Mouse (Mus musculus): ENCODE measurements around the gene Stt3b. TPM values are rescaled to one million over a fixed set of nuclear protein-coding genes. Genes with fewer than 3 reads are reported as not detected.

Stt3b gene
- polyA plus RNA-seq, 1 experiment from 2014 or later: 83.6 TPM

- H3K4me3 ChIP-seq (replicated peaks; ENCODE audit: low read length): no peak overlapping the region
These were observed 31.4 kb upstream of the Stt3b start for GRCm38 (mm10) chr9:115341576-115341975.

GRCm38 (mm10) chr9:115340212-115340815, 30.1 kb upstream of the Stt3b start:
- Histone ChIP-seq H3K27ac (ENCODE audit: low read length) (no peak overlapping the region), H3K4me1 (ENCODE audit: control insufficient read depth, insufficient read depth, low read length) (no peaks in the 10 kb centered on the region), H3K4me3 (replicated peaks; ENCODE audit: low read length) (no peak overlapping the region), H3K36me3 (ENCODE audit: control insufficient read depth, insufficient read depth, low read length) (no peaks in the 10 kb centered on the region), H3K4me2 (ENCODE audit: low read depth, low read length) (no peak overlapping the region), H3K9ac (ENCODE audit: low read length) (no peak overlapping the region), H3K27me3 (ENCODE audit: control insufficient read depth, insufficient read depth, low read length) (no peaks in the 10 kb centered on the region), H3K9me3 (replicated peaks; ENCODE audit: control insufficient read depth, low read length) (no peaks in the 10 kb centered on the region)
- WGBS: 48% methylated on average over 12 of the region's 12 CpGs
- ATAC-seq (ENCODE audit: insufficient read depth, low FRiP score): no peak

More at GRCm38 (mm10) chr9:115341576-115341975, 31.4 kb upstream of the Stt3b start:
- no peak overlapping the region for H3K9ac ChIP-seq (ENCODE audit: low read length)
- no peaks in the 10 kb centered on the region for H3K4me1 ChIP-seq (ENCODE audit: control insufficient read depth, insufficient read depth, low read length)
- 79% methylated on average over 9 of the region's 9 CpGs for WGBS
- no peaks in the 10 kb centered on the region for H3K27me3 ChIP-seq (ENCODE audit: control insufficient read depth, insufficient read depth, low read length)
- H3K36me3 ChIP-seq (ENCODE audit: control insufficient read depth, insufficient read depth, low read length): no peaks in the 10 kb centered on the region
- H3K27ac ChIP-seq (ENCODE audit: low read length): no peak overlapping the region
- no peaks in the 10 kb centered on the region for H3K9me3 ChIP-seq (replicated peaks; ENCODE audit: control insufficient read depth, low read length)
- no peak for ATAC-seq (ENCODE audit: insufficient read depth, low FRiP score)
- no peak overlapping the region for H3K4me2 ChIP-seq (ENCODE audit: low read depth, low read length)

- Histone ChIP-seq H3K9me3 (replicated peaks; ENCODE audit: control insufficient read depth, low read length) (no peaks in the 10 kb centered on the region), H3K36me3 (ENCODE audit: control insufficient read depth, insufficient read depth, low read length) (no peaks in the 10 kb centered on the region), H3K27ac (ENCODE audit: low read length) (no peak overlapping the region), H3K4me3 (replicated peaks; ENCODE audit: low read length) (no peak overlapping the region), H3K9ac (ENCODE audit: low read length) (no peak overlapping the region), H3K4me1 (ENCODE audit: control insufficient read depth, insufficient read depth, low read length) (no peaks in the 10 kb centered on the region), H3K27me3 (ENCODE audit: control insufficient read depth, insufficient read depth, low read length) (no peaks in the 10 kb centered on the region), H3K4me2 (ENCODE audit: low read depth, low read length) (no peak overlapping the region)
- no peak for ATAC-seq (ENCODE audit: insufficient read depth, low FRiP score)
- 40% methylated on average over 6 of the region's 6 CpGs for WGBS
These were observed 28.6 kb upstream of the Stt3b start for GRCm38 (mm10) chr9:115338816-115339215.

- WGBS: 64% methylated on average over 12 of the region's 12 CpGs
- no peak for ATAC-seq (ENCODE audit: insufficient read depth, low FRiP score)
- Histone ChIP-seq H3K9me3 (replicated peaks; ENCODE audit: control insufficient read depth, low read length) (no peaks in the 10 kb centered on the region), H3K4me3 (replicated peaks; ENCODE audit: low read length) (no peak overlapping the region), H3K4me2 (ENCODE audit: low read depth, low read length) (no peak overlapping the region), H3K36me3 (ENCODE audit: control insufficient read depth, insufficient read depth, low read length) (no peaks in the 10 kb centered on the region), H3K9ac (ENCODE audit: low read length) (no peak overlapping the region), H3K4me1 (ENCODE audit: control insufficient read depth, insufficient read depth, low read length) (no peaks in the 10 kb centered on the region), H3K27me3 (ENCODE audit: control insufficient read depth, insufficient read depth, low read length) (no peaks in the 10 kb centered on the region), H3K27ac (ENCODE audit: low read length) (no peak overlapping the region)
These were observed 22.8 kb upstream of the Stt3b start for GRCm38 (mm10) chr9:115333016-115333415.

DNA sequence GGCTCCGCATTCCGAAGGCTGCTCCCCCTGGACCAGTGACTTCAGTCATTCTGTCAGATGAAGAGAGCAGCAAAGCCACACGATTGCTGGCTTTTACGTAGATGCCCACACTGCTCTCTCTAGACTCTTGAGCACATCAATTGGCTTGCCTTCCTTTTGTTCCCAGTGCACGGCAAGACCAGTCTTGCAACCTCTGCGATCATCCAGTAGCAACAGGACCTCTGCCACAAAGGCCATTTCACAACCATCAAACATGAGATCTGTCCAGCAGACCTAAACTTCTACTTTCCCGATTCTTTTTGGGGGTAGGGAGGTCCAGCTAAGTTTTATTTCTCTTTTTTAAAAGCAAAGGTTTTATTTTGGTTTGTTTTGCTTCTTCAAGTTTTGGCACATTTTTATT, 22.1 kb upstream of the Stt3b start:
- H3K4me2 ChIP-seq (ENCODE audit: low read depth, low read length): no peak overlapping the region
- WGBS: 77% methylated on average over 7 of the region's 7 CpGs
- no peaks in the 10 kb centered on the region for H3K4me1 ChIP-seq (ENCODE audit: control insufficient read depth, insufficient read depth, low read length)
- ATAC-seq (ENCODE audit: insufficient read depth, low FRiP score): no peak
- no peaks in the 10 kb centered on the region for H3K27me3 ChIP-seq (ENCODE audit: control insufficient read depth, insufficient read depth, low read length)
- H3K27ac ChIP-seq (ENCODE audit: low read length): no peak overlapping the region
- no peaks in the 10 kb centered on the region for H3K9me3 ChIP-seq (replicated peaks; ENCODE audit: control insufficient read depth, low read length)
- no peaks in the 10 kb centered on the region for H3K36me3 ChIP-seq (ENCODE audit: control insufficient read depth, insufficient read depth, low read length)
- no peak overlapping the region for H3K9ac ChIP-seq (ENCODE audit: low read length)
- H3K4me3 ChIP-seq (replicated peaks; ENCODE audit: low read length): no peak overlapping the region

DNA sequence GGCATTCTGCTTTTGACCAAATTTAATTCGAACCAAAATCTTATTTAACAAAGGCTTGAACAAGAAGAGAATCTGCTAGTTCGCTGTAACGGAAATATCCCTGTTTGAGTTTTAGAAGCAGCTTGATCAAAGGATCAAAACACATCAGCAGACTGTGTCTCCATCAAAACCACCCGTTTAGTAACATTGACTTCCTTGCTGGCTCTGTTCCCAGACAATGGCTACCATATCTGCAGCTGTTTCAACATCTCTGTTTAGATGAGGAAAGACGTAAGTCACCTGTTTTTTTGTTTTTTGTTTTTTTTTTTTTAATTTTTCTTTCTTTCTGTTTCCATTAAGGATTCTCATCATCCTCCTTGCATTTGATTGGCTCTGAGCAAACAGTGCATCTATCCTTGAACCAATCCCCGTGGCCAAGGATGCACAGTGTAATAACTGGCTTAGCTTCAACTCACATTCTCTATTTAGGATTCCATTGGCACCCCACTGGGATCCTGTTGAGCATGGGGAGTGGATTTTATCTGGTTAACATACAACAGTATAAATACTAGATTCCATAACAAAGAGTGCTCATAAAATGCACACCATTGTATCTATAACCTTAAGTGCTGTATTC, 20.7 kb upstream of the Stt3b start:
- no peaks in the 10 kb centered on the region for H3K27me3 ChIP-seq (ENCODE audit: control insufficient read depth, insufficient read depth, low read length)

DNA sequence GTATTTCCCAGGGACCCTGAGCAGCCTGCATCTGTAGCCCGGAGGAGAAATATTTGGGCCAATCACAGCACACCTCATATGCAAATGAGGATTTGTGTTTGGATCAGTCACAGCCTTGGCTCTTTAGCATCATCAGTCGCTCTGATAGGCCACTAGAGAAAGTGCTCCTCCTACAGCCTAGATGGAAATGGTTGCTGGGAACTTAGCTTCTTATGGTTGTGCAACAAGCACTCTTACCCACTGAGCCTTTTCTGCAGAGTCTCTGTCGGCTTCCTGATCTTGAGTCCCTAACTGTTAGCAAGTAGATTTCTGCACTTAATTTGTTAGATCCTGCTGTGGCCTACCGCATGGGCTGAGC, 16.3 kb upstream of the Stt3b start:
- no peak for ATAC-seq (ENCODE audit: insufficient read depth, low FRiP score)
- no peak overlapping the region for H3K4me3 ChIP-seq (replicated peaks; ENCODE audit: low read length)
- H3K27ac ChIP-seq (ENCODE audit: low read length): no peak overlapping the region
- H3K36me3 ChIP-seq (ENCODE audit: control insufficient read depth, insufficient read depth, low read length): no peaks in the 10 kb centered on the region
- H3K9me3 ChIP-seq (replicated peaks; ENCODE audit: control insufficient read depth, low read length): no peaks in the 10 kb centered on the region
- H3K4me1 ChIP-seq (ENCODE audit: control insufficient read depth, insufficient read depth, low read length): no peaks in the 10 kb centered on the region
- WGBS: 92% methylated on average over 4 of the region's 4 CpGs
- H3K27me3 ChIP-seq (ENCODE audit: control insufficient read depth, insufficient read depth, low read length): no peaks in the 10 kb centered on the region
- no peak overlapping the region for H3K9ac ChIP-seq (ENCODE audit: low read length)
- no peak overlapping the region for H3K4me2 ChIP-seq (ENCODE audit: low read depth, low read length)

More for the DNA sequence above, 20.7 kb upstream of the Stt3b start:
- Histone ChIP-seq H3K9ac (ENCODE audit: low read length) (no peak overlapping the region), H3K4me2 (ENCODE audit: low read depth, low read length) (no peak overlapping the region), H3K9me3 (replicated peaks; ENCODE audit: control insufficient read depth, low read length) (no peaks in the 10 kb centered on the region), H3K4me1 (ENCODE audit: control insufficient read depth, insufficient read depth, low read length) (no peaks in the 10 kb centered on the region), H3K27ac (ENCODE audit: low read length) (no peak overlapping the region), H3K4me3 (replicated peaks; ENCODE audit: low read length) (no peak overlapping the region), H3K36me3 (ENCODE audit: control insufficient read depth, insufficient read depth, low read length) (no peaks in the 10 kb centered on the region)
- no peak for ATAC-seq (ENCODE audit: insufficient read depth, low FRiP score)
- WGBS: 43% methylated on average over 6 of the region's 6 CpGs

- Histone ChIP-seq H3K4me1 (ENCODE audit: control insufficient read depth, insufficient read depth, low read length) (no peaks in the 10 kb centered on the region), H3K27me3 (ENCODE audit: control insufficient read depth, insufficient read depth, low read length) (no peaks in the 10 kb centered on the region), H3K4me2 (ENCODE audit: low read depth, low read length) (no peak overlapping the region), H3K4me3 (replicated peaks; ENCODE audit: low read length) (no peak overlapping the region), H3K27ac (ENCODE audit: low read length) (no peak overlapping the region), H3K9me3 (replicated peaks; ENCODE audit: control insufficient read depth, low read length) (no peaks in the 10 kb centered on the region), H3K36me3 (ENCODE audit: control insufficient read depth, insufficient read depth, low read length) (no peaks in the 10 kb centered on the region), H3K9ac (ENCODE audit: low read length) (no peak overlapping the region)
- no peak for ATAC-seq (ENCODE audit: insufficient read depth, low FRiP score)
- 69% methylated on average over 13 of the region's 13 CpGs for WGBS
These were observed 15.8 kb upstream of the Stt3b start for GRCm38 (mm10) chr9:115325831-115326532.

DNA sequence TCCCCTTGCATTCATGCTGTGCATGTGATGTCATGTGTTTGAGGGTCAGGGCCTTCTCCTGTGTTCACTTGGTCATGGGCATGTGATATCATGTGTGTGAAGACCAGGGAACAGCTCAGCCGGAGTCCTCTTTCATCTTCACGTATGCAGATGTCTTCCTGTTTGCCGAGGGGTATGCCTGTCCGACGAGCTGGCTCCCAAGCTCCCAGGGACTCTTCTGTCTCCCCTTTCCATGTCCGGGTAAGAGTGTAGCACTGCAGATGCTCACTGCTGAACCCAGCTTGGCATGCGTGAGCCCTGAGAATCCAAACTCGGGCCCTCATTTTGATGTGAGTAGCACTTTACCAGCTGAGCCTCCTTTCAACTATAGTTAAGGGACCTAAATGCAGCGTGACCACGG, 13.4 kb upstream of the Stt3b start:
- no peaks in the 10 kb centered on the region for H3K4me1 ChIP-seq (ENCODE audit: control insufficient read depth, insufficient read depth, low read length)
- no peaks in the 10 kb centered on the region for H3K9me3 ChIP-seq (replicated peaks; ENCODE audit: control insufficient read depth, low read length)
- no peaks in the 10 kb centered on the region for H3K36me3 ChIP-seq (ENCODE audit: control insufficient read depth, insufficient read depth, low read length)
- no peak for ATAC-seq (ENCODE audit: insufficient read depth, low FRiP score)
- H3K27me3 ChIP-seq (ENCODE audit: control insufficient read depth, insufficient read depth, low read length): no peaks in the 10 kb centered on the region
- no peak overlapping the region for H3K27ac ChIP-seq (ENCODE audit: low read length)
- 52% methylated on average over 10 of the region's 10 CpGs for WGBS
- no peak overlapping the region for H3K4me2 ChIP-seq (ENCODE audit: low read depth, low read length)
- no peak overlapping the region for H3K4me3 ChIP-seq (replicated peaks; ENCODE audit: low read length)
- H3K9ac ChIP-seq (ENCODE audit: low read length): no peak overlapping the region
